Mouse (Mus musculus) frontal cortex, adult (tissue): ENCODE data around the gene Sult1e1.

Experiments
- ATAC-seq: cut with Nextera tagmentation; 2 replicates; pipeline ENCODE4 v1.9.2; 2017; ENCODE audit warnings: mild to moderate bottlenecking, moderate library complexity, mixed read lengths; ENCODE audit not compliant: low TSS enrichment

Sult1e1 gene

GRCm38 (mm10) chr5:87591494-87591893 is at the start of gene Sult1e1:
Gene Sult1e1, minus strand, starts transcription at chr5:87591594.
- ATAC-seq = no peak

GRCm38 (mm10) chr5:87622681-87623080 is 31.3 kb upstream of the Sult1e1 start:
- ATAC-seq = no peak

GRCm38 (mm10) chr5:87615128-87615390 is 23.7 kb upstream of the Sult1e1 start:
- no peak for ATAC-seq

- no peak for ATAC-seq
These were observed 23.2 kb upstream of the Sult1e1 start for GRCm38 (mm10) chr5:87614364-87615127.

GRCm38 (mm10) chr5:87601018-87601417 is 9.6 kb upstream of the Sult1e1 start:
- ATAC-seq = no peak

GRCm38 (mm10) chr5:87597891-87598290 is 6.5 kb upstream of the Sult1e1 start:
- no peak for ATAC-seq

GRCm38 (mm10) chr5:87589916-87590315 is 1.5 kb downstream of the Sult1e1 start:
- ATAC-seq = no peak

- ATAC-seq = no peak
These were observed 11.0 kb downstream of the Sult1e1 start for GRCm38 (mm10) chr5:87580389-87580788.

- ATAC-seq = no peak
These were observed 17.2 kb downstream of the Sult1e1 start for GRCm38 (mm10) chr5:87574174-87574573.

- no peak for ATAC-seq
These were observed 17.9 kb downstream of the Sult1e1 start for GRCm38 (mm10) chr5:87573490-87573889.

- ATAC-seq = no peak
These were observed 18.6 kb downstream of the Sult1e1 start for GRCm38 (mm10) chr5:87572781-87573180.

- no peak for ATAC-seq
These were observed 22.5 kb downstream of the Sult1e1 start, which contains the start of gene Sult1d1 for GRCm38 (mm10) chr5:87568845-87569244. Gene Sult1d1, minus strand, starts transcription at chr5:87569027.

GRCm38 (mm10) chr5:87567306-87567705 is 24.1 kb downstream of the Sult1e1 start:
- no peak for ATAC-seq

- ATAC-seq = no peak
These were observed 28.4 kb downstream of the Sult1e1 start for GRCm38 (mm10) chr5:87562966-87563365.

GRCm38 (mm10) chr5:87562526-87562925 is 28.9 kb downstream of the Sult1e1 start:
- no peak for ATAC-seq

- no peak for ATAC-seq
These were observed 31.2 kb downstream of the Sult1e1 start for GRCm38 (mm10) chr5:87560145-87560544.

- ATAC-seq = no peak
These were observed 40.5 kb downstream of the Sult1e1 start for GRCm38 (mm10) chr5:87550935-87551334.

GRCm38 (mm10) chr5:87538111-87538510 is 53.3 kb downstream of the Sult1e1 start, which contains the start of gene Sult1b1:
Gene Sult1b1, minus strand, starts transcription at chr5:87538195.
- no peak for ATAC-seq

GRCm38 (mm10) chr5:87535994-87536644 is 55.3 kb downstream of the Sult1e1 start:
- ATAC-seq = no peak

- ATAC-seq = no peak
These were observed 59.1 kb downstream of the Sult1e1 start for GRCm38 (mm10) chr5:87532288-87532687.
